Comparison of ENCODE assay signal across 19 mouse cellular contexts in genomic region chr2:60076025-60076424, GRCm38 (mm10).
DNase-seq lines count a peak whose midpoint lies in the region; ATAC-seq and TF ChIP-seq lines count a peak whose summit lies in the region.
"Had no signal": no experiment of that assay in that cellular context is flagged by ENCODE, and none has a peak within 500 bp of the region (broad histone marks: within the 10 kb centered on the region; RNA-seq: fewer than 3 reads in every experiment).

No protein-coding gene starts in this region.

- 23% methylated on average over 1 of the region's 1 CpGs for WGBS in hindbrain, embryonic 11.5 days
- 22% methylated on average over 1 of the region's 1 CpGs for WGBS in hindbrain, embryonic 16.5 days
- WGBS in bone marrow, adult 2 months = 25% methylated on average over 1 of the region's 1 CpGs
- 26% methylated on average over 1 of the region's 1 CpGs for WGBS in liver, embryonic 12.5 days (ENCODE audit: insufficient replicate concordance)

- DNase-seq in hindbrain, embryonic 11.5 days (ENCODE audit: low spot score) = peak; percentile 40
- DNase-seq in ES-CJ7 (ENCODE audit: low read depth, low spot score) = peak; percentile 43
- DNase-seq in layer of hippocampus, postnatal 14 days (ENCODE audit: low spot score in 2 of 2) = no peak
- no peak for DNase-seq in heart, adult 8-10 months (ENCODE audit: low spot score)
- no peak for DNase-seq in left cerebral cortex, adult 2 months (ENCODE audit: extremely low spot score in 1 of 2, low spot score in 2 of 2)
- DNase-seq: B cell, adult 2 months; cerebellum, adult 11-12 months; right cerebral cortex, postnatal 14 days had no signal

- no peak overlapping the region for H3K4me2 ChIP-seq in hindbrain, embryonic 11.5 days (replicated peaks; ENCODE audit: low read depth, low read length)
- H3K4me2 ChIP-seq in hindbrain, embryonic 16.5 days (ENCODE audit: low read length) = no peak overlapping the region
- 0 out of 2 replicates have a peak overlapping the region, but pooled peaks have one; percentile 0 for H3K4me2 ChIP-seq in liver, embryonic 12.5 days
- H3K4me2 ChIP-seq: heart, embryonic 15.5 days; limb, embryonic 13.5 days; lung, embryonic 15.5 days; neural tube, embryonic 12.5 days had no signal

- no peak for TF ChIP-seq POLR2A in bone marrow, adult 2 months (IDR thresholded peaks at IDR 0.05; ENCODE audit: borderline replicate concordance, control insufficient read depth, low read depth, low read length)

- no peaks in the 10 kb centered on the region; the same call in 1 of the 2 replicates for H3K4me1 ChIP-seq in hindbrain, embryonic 11.5 days (replicated peaks; ENCODE audit: control insufficient read depth, insufficient read depth, low read length)
- H3K4me1 ChIP-seq in hindbrain, embryonic 16.5 days (ENCODE audit: control insufficient read depth, insufficient read depth, low read depth, low read length) = no peaks in the 10 kb centered on the region
- H3K4me1 ChIP-seq in bone marrow, adult 2 months (ENCODE audit: control insufficient read depth, insufficient read depth, low read length) = peaks cover 2% of the 10 kb centered on the region; the same call in 1 of the 2 replicates
- H3K4me1 ChIP-seq in liver, embryonic 12.5 days = peaks cover 57% of the 10 kb centered on the region

- no peaks in the 10 kb centered on the region for H3K27me3 ChIP-seq in hindbrain, embryonic 11.5 days (ENCODE audit: control insufficient read depth, insufficient read depth, low read length)
- no peaks in the 10 kb centered on the region for H3K27me3 ChIP-seq in hindbrain, embryonic 16.5 days (replicated peaks; ENCODE audit: control insufficient read depth, insufficient read depth, low read length)
- H3K27me3 ChIP-seq in liver, embryonic 12.5 days (replicated peaks) = no peaks in the 10 kb centered on the region
- H3K27me3 ChIP-seq: heart, embryonic 15.5 days; limb, embryonic 13.5 days; lung, embryonic 15.5 days; neural tube, embryonic 12.5 days had no signal

- intact Hi-C loops in left cerebral cortex, adult 2 months (cut with DNase I) = no loop called here

- H3K27ac ChIP-seq in hindbrain, embryonic 11.5 days (ENCODE audit: low read depth, low read length) = no peak overlapping the region
- H3K27ac ChIP-seq in hindbrain, embryonic 16.5 days (ENCODE audit: low read depth, low read length) = no peak overlapping the region
- H3K27ac ChIP-seq in bone marrow, adult 2 months (ENCODE audit: control insufficient read depth, insufficient read depth, low read depth, low read length, poor library complexity) = peak overlapping the region; percentile 31; the same call in 1 of the 2 replicates
- H3K27ac ChIP-seq in liver, embryonic 12.5 days = no peak overlapping the region
- H3K27ac ChIP-seq in left cerebral cortex, adult 2 months = no peak overlapping the region
- H3K27ac ChIP-seq: heart, embryonic 15.5 days; kidney, postnatal 0 days; layer of hippocampus, adult 2 months; limb, embryonic 13.5 days; lung, embryonic 15.5 days; neural tube, embryonic 12.5 days had no signal

- 0 out of 2 replicates have a peak, but pooled peaks have one; percentile 47 for ATAC-seq in hindbrain, embryonic 11.5 days (ENCODE audit: low FRiP score)
- no peak for ATAC-seq in hindbrain, embryonic 16.5 days
- ATAC-seq in liver, embryonic 12.5 days = no peak
- ATAC-seq: forebrain, embryonic 16.5 days; intestine, embryonic 16.5 days had no signal

- no peaks in the 10 kb centered on the region for H3K36me3 ChIP-seq in hindbrain, embryonic 11.5 days (ENCODE audit: control insufficient read depth, insufficient read depth, low read length)
- H3K36me3 ChIP-seq in hindbrain, embryonic 16.5 days (ENCODE audit: control insufficient read depth, insufficient read depth, low read length) = peaks cover 4% of the 10 kb centered on the region
- no peaks in the 10 kb centered on the region for H3K36me3 ChIP-seq in liver, embryonic 12.5 days
- H3K36me3 ChIP-seq: heart, embryonic 15.5 days; neural tube, embryonic 12.5 days had no signal

- no peaks in the 10 kb centered on the region for H3K9me3 ChIP-seq in hindbrain, embryonic 11.5 days (ENCODE audit: control insufficient read depth, low read length)
- no peaks in the 10 kb centered on the region for H3K9me3 ChIP-seq in hindbrain, embryonic 16.5 days (ENCODE audit: control insufficient read depth, low read length)
- H3K9me3 ChIP-seq in liver, embryonic 12.5 days (replicated peaks) = no peaks in the 10 kb centered on the region
- H3K9me3 ChIP-seq: heart, embryonic 15.5 days; limb, embryonic 13.5 days; lung, embryonic 15.5 days; neural tube, embryonic 12.5 days had no signal

- no peak overlapping the region for H3K4me3 ChIP-seq in hindbrain, embryonic 11.5 days (ENCODE audit: low read depth, low read length)
- no peak overlapping the region for H3K4me3 ChIP-seq in hindbrain, embryonic 16.5 days (ENCODE audit: low read length)
- no peak overlapping the region for H3K4me3 ChIP-seq in bone marrow, adult 2 months (replicated peaks; ENCODE audit: control insufficient read depth, low read depth, low read length)
- H3K4me3 ChIP-seq in liver, embryonic 12.5 days = no peak overlapping the region
- H3K4me3 ChIP-seq in left cerebral cortex, adult 2 months = no peak overlapping the region
- H3K4me3 ChIP-seq: heart, embryonic 15.5 days; layer of hippocampus, adult 2 months; limb, embryonic 13.5 days; lung, embryonic 15.5 days; neural tube, embryonic 12.5 days had no signal

- H3K9ac ChIP-seq in hindbrain, embryonic 11.5 days (ENCODE audit: low read depth, low read length) = no peak overlapping the region
- no peak overlapping the region for H3K9ac ChIP-seq in hindbrain, embryonic 16.5 days (ENCODE audit: low read depth, low read length)
- no peak overlapping the region for H3K9ac ChIP-seq in liver, embryonic 12.5 days
- H3K9ac ChIP-seq: heart, embryonic 15.5 days; limb, embryonic 13.5 days; lung, embryonic 15.5 days; neural tube, embryonic 12.5 days had no signal

- no peak for TF ChIP-seq CTCF in bone marrow, adult 2 months (IDR thresholded peaks at IDR 0.05; ENCODE audit: control insufficient read depth, insufficient read depth, low read length)
- no peak for TF ChIP-seq CTCF in left cerebral cortex, adult 2 months (IDR thresholded peaks at IDR 0.05)

Comparison
In these comparisons a context has a peak if more than half of its experiments do, and no peak if none do; other contexts are left out.
1. DNase-seq: peak in hindbrain, embryonic 11.5 days (single experiment) and ES-CJ7 (single experiment); none in layer of hippocampus, postnatal 14 days (0 of 2), heart, adult 8-10 months (single experiment) and left cerebral cortex, adult 2 months (0 of 2).